Mouse (Mus musculus) MEL-GATA-1-ER (cell line): Measurements from ENCODE around the gene Il27ra.
"Not testable (repeated sequence)": the region's sequence is repeated elsewhere in the genome, so short reads cannot be mapped to it uniquely, and the experiment has no call there.

Source experiments
- DNase-seq: peaks from one replicate; pipeline ENCODE4 v3.0.0-alpha.2; 2012; ENCODE audit warnings: low read depth; ENCODE audit errors: extremely low read depth

Gene Il27ra

GRCm38 (mm10) chr8:83996567-83997505 lies 45.6 kb downstream of the Il27ra start:
- peak; percentile 65 for DNase-seq

- DNase-seq, result no peak
Observed at GRCm38 (mm10) chr8:83995973-83996372, 46.4 kb downstream of the Il27ra start.

GRCm38 (mm10) chr8:83994030-83994429 lies 48.4 kb downstream of the Il27ra start:
- no peak for DNase-seq

DNA sequence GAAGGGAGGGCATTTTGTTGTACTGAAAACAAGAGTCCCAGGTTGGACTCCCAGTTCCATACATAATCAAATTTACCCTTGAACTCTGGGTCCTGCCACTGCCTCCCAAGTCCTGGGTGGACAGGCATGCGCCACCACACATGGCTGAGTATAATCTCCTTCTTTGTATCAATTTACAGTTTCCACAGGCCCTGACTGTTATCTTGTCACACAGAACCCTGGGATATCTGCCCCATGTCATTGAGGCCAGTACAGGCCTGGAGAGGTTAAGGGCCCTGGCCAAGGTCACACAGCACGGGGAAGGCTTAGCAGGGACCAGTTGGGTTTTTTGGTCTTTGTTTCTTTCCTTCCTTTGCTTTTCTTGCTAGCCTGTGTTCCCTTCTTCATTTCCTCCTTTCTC lies 49.9 kb downstream of the Il27ra start:
- no peak for DNase-seq

DNA sequence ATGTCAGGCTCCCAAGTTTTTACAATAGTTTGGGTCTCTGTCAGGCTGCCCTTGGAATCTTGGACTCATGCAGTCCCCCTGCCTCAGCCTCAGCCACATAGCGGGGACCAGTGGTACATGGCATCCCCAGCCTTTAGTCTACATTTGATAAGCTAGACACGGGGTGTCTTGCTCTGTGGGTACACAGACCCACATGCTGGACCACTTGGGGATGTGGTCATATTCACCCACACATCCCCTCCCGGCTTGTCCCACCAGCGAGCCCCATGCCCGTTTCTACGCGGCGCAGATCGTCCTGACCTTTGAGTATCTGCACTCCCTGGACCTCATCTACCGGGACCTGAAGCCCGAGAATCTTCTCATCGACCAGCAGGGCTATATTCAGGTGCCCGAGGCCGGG lies 52.2 kb downstream of the Il27ra start:
- no peak for DNase-seq

GRCm38 (mm10) chr8:83989243-83989642 lies 53.1 kb downstream of the Il27ra start:
- DNase-seq, result peak; percentile 50

DNA sequence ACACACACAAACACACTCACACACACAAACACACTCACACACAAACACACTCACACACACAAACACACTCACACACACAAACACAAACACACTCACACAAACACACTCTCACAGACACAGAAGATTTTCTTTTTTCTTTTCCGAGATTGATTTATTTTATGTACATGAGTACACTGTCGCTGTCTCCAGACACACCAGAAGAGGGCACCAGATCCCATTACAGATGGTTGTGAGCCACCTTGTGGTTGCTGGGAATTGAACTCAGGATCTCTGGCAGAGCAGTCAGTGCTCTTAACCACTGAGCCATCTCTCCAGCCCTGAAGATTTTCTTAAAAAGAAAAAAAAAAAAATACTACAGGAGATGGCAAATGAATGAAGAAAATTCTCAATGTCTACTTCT lies 59.2 kb downstream of the Il27ra start:
- DNase-seq, result not testable (repeated sequence)

DNA sequence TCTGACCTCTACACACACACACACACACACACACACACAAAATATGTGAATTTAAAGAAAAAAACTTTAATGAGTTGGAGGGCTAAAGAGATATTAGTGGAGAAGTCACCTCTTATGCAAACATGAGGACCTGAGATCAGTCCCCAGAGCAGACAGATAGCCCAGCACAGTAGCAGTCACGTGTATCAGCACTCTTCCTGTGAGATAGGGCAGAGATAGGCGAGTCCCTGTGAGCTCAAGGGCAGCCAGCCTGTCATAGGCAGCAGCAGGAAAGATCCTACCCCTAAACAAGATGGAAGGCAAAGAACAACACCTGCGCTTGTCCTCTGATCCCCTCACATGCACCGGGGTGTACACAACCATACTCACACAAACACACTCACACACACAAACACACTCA lies 59.9 kb downstream of the Il27ra start:
- DNase-seq, result no peak

GRCm38 (mm10) chr8:83981533-83981932 lies 60.9 kb downstream of the Il27ra start:
- DNase-seq, result no peak

GRCm38 (mm10) chr8:83980845-83981244 lies 61.5 kb downstream of the Il27ra start:
- no peak for DNase-seq
